Mouse (Mus musculus) embryonic facial prominence, embryonic 10.5 days (tissue): ENCODE measurements around the gene Igf2bp1. TPM values are rescaled to one million over a fixed set of nuclear protein-coding genes. Genes with fewer than 3 reads are reported as not detected.

Experiments
- DNase-seq: peaks from one replicate; pipeline ENCODE4 v3.0.0-alpha.2; 2017; ENCODE audit warnings: low spot score
- H3K27ac ChIP-seq: fragments of 300-500 bp; sonication (generic); replicated peaks from 2 replicates; pipeline ENCODE4 v1.5.1; 2016; ENCODE audit warnings: mild to moderate bottlenecking
- H3K27me3 ChIP-seq: fragments of 300-500 bp; sonication (generic); replicated peaks from 2 replicates; pipeline ENCODE4 v1.6.1; 2016; ENCODE audit warnings: low read depth, mild to moderate bottlenecking; ENCODE audit not compliant: poor library complexity, severe bottlenecking
- H3K36me3 ChIP-seq: fragments of 300-500 bp; sonication (generic); replicated peaks from 2 replicates; pipeline ENCODE4 v1.6.1; 2016; ENCODE audit warnings: mild to moderate bottlenecking, moderate library complexity
- H3K4me1 ChIP-seq: fragments of 300-500 bp; sonication (generic); 2 replicates; pipeline ENCODE4 v1.6.1; 2016
- H3K4me3 ChIP-seq: fragments of 300-500 bp; sonication (generic); 2 replicates; pipeline ENCODE4 v1.5.1; 2016; ENCODE audit warnings: mild to moderate bottlenecking, moderate library complexity
- H3K9me3 ChIP-seq: fragments of 300-500 bp; sonication (generic); 2 replicates; pipeline ENCODE4 v1.6.1; 2016; ENCODE audit warnings: mild to moderate bottlenecking
- WGBS: fragments of 180-500 bp; shearing (Covaris S2); methylation state at CpG from one replicate; pipeline ENCODE4 v1.1.7; 2016; 5-methylcytosine and 5-hydroxymethylcytosine counted together
- polyA plus RNA-seq: library from polyadenylated mRNA; unstranded; fragments of >200 nt; fragmentation: Nextera tagmentation; extraction: Ambion mirVana; gene quantifications from 2 replicates; pipeline ENCODE4 v1.2.1, GENCODE M21; 2016

Gene Igf2bp1
- polyA plus RNA-seq, 1 experiment from 2014 or later: 173 TPM

GRCm38 (mm10) chr11:96004793-96005402 is 842 bp downstream of the Igf2bp1 start:
- no peaks in the 10 kb centered on the region for H3K27me3 ChIP-seq
- peaks cover 19% of the 10 kb centered on the region for H3K36me3 ChIP-seq
- H3K9me3 ChIP-seq: no peaks in the 10 kb centered on the region
- under 1% methylated on average over 57 of the region's 57 CpGs for WGBS
- H3K4me1 ChIP-seq: peaks cover 53% of the 10 kb centered on the region
- peak overlapping the region; percentile 99 for H3K27ac ChIP-seq
- H3K4me3 ChIP-seq: peak overlapping the region; percentile 85
- peak; percentile 74 for DNase-seq

- Histone ChIP-seq H3K4me1 (peaks cover 53% of the 10 kb centered on the region), H3K27ac (peak overlapping the region; percentile 99), H3K36me3 (peaks cover 26% of the 10 kb centered on the region), H3K4me3 (peak overlapping the region; percentile 85), H3K9me3 (no peaks in the 10 kb centered on the region), H3K27me3 (no peaks in the 10 kb centered on the region)
- under 1% methylated on average over 32 of the region's 32 CpGs for WGBS
- peak; percentile 37 for DNase-seq
Observed at GRCm38 (mm10) chr11:96003969-96004792, 1.6 kb downstream of the Igf2bp1 start.

GRCm38 (mm10) chr11:96003100-96003900 is 2.4 kb downstream of the Igf2bp1 start:
- 3% methylated on average over 12 of the region's 12 CpGs for WGBS

GRCm38 (mm10) chr11:95994151-95994550 is 11.6 kb downstream of the Igf2bp1 start:
- Histone ChIP-seq H3K4me1 (peaks cover 61% of the 10 kb centered on the region), H3K27me3 (no peaks in the 10 kb centered on the region), H3K36me3 (peaks cover 75% of the 10 kb centered on the region), H3K4me3 (peak overlapping the region; percentile 38; the same call in 1 of the 2 replicates), H3K27ac (0 out of 2 replicates have a peak overlapping the region, but pooled peaks have one; percentile 71), H3K9me3 (peaks cover 7% of the 10 kb centered on the region)
- 93% methylated on average over 8 of the region's 8 CpGs for WGBS
- DNase-seq: no peak

More at GRCm38 (mm10) chr11:96003100-96003900, 2.4 kb downstream of the Igf2bp1 start:
- peak; percentile 56 for DNase-seq
- Histone ChIP-seq H3K9me3 (no peaks in the 10 kb centered on the region), H3K36me3 (peaks cover 33% of the 10 kb centered on the region), H3K4me3 (peak overlapping the region; percentile 85), H3K27me3 (no peaks in the 10 kb centered on the region), H3K4me1 (peaks cover 48% of the 10 kb centered on the region), H3K27ac (peak overlapping the region; percentile 99)

- peaks cover 69% of the 10 kb centered on the region for H3K36me3 ChIP-seq
- H3K4me3 ChIP-seq: peak overlapping the region; percentile 65
- peaks cover 78% of the 10 kb centered on the region for H3K4me1 ChIP-seq
- H3K27me3 ChIP-seq: no peaks in the 10 kb centered on the region
- peaks cover 7% of the 10 kb centered on the region for H3K9me3 ChIP-seq
- 2% methylated on average over 47 of the region's 49 CpGs for WGBS
- peak overlapping the region; percentile 99 for H3K27ac ChIP-seq
- peak; percentile 98 for DNase-seq
Observed at GRCm38 (mm10) chr11:95990886-95991708, 14.6 kb downstream of the Igf2bp1 start.

- peak overlapping the region; percentile 99 for H3K27ac ChIP-seq
- H3K9me3 ChIP-seq: peaks cover 7% of the 10 kb centered on the region
- WGBS: 27% methylated on average over 4 of the region's 4 CpGs
- peaks cover 69% of the 10 kb centered on the region for H3K36me3 ChIP-seq
- peaks cover 80% of the 10 kb centered on the region for H3K4me1 ChIP-seq
- H3K27me3 ChIP-seq: no peaks in the 10 kb centered on the region
- H3K4me3 ChIP-seq: peak overlapping the region; percentile 65
- no peak for DNase-seq
Observed at GRCm38 (mm10) chr11:95990431-95990830, 15.3 kb downstream of the Igf2bp1 start.

- H3K4me1 ChIP-seq: peaks cover 82% of the 10 kb centered on the region
- H3K36me3 ChIP-seq: peaks cover 69% of the 10 kb centered on the region
- H3K4me3 ChIP-seq: peak overlapping the region; percentile 65
- peaks cover 7% of the 10 kb centered on the region for H3K9me3 ChIP-seq
- 28% methylated on average over 8 of the region's 8 CpGs for WGBS
- peak overlapping the region; percentile 99 for H3K27ac ChIP-seq
- DNase-seq: no peak
- no peaks in the 10 kb centered on the region for H3K27me3 ChIP-seq
Observed at GRCm38 (mm10) chr11:95989864-95990263, 15.9 kb downstream of the Igf2bp1 start.

GRCm38 (mm10) chr11:95988533-95988932 is 17.2 kb downstream of the Igf2bp1 start:
- Histone ChIP-seq H3K27me3 (no peaks in the 10 kb centered on the region), H3K27ac (peak overlapping the region; percentile 21), H3K4me1 (peaks cover 84% of the 10 kb centered on the region), H3K4me3 (peak overlapping the region; percentile 11; the same call in 1 of the 2 replicates), H3K9me3 (no peaks in the 10 kb centered on the region), H3K36me3 (peaks cover 61% of the 10 kb centered on the region)
- no peak for DNase-seq
- WGBS: 82% methylated on average over 9 of the region's 9 CpGs

- Histone ChIP-seq H3K36me3 (peaks cover 58% of the 10 kb centered on the region), H3K4me3 (no peak overlapping the region), H3K9me3 (no peaks in the 10 kb centered on the region), H3K4me1 (peaks cover 84% of the 10 kb centered on the region), H3K27me3 (no peaks in the 10 kb centered on the region), H3K27ac (peak overlapping the region; percentile 21; the same call in 1 of the 2 replicates)
- 76% methylated on average over 6 of the region's 6 CpGs for WGBS
- no peak for DNase-seq
Observed at GRCm38 (mm10) chr11:95987854-95988447, 17.8 kb downstream of the Igf2bp1 start.

GRCm38 (mm10) chr11:95982475-95982874 is 23.3 kb downstream of the Igf2bp1 start:
- Histone ChIP-seq H3K9me3 (no peaks in the 10 kb centered on the region), H3K4me3 (peak overlapping the region; percentile 38), H3K4me1 (peaks cover 74% of the 10 kb centered on the region), H3K27me3 (no peaks in the 10 kb centered on the region), H3K36me3 (peaks cover 84% of the 10 kb centered on the region), H3K27ac (peak overlapping the region; percentile 79)
- WGBS: 15% methylated on average over 1 of the region's 1 CpGs
- peak; percentile 82 for DNase-seq

- peak overlapping the region; percentile 38 for H3K4me3 ChIP-seq
- H3K9me3 ChIP-seq: no peaks in the 10 kb centered on the region
- 80% methylated on average over 12 of the region's 12 CpGs for WGBS
- no peaks in the 10 kb centered on the region for H3K27me3 ChIP-seq
- peaks cover 71% of the 10 kb centered on the region for H3K4me1 ChIP-seq
- H3K27ac ChIP-seq: peak overlapping the region; percentile 79
- H3K36me3 ChIP-seq: peaks cover 85% of the 10 kb centered on the region
- DNase-seq: no peak
Observed at GRCm38 (mm10) chr11:95981804-95982203, 23.9 kb downstream of the Igf2bp1 start.
